Mouse (Mus musculus): Measurements from ENCODE around the gene Tnks2. TPM values are rescaled to one million over a fixed set of nuclear protein-coding genes. Genes with fewer than 3 reads are reported as not detected.

Gene Tnks2
- polyA plus RNA-seq, 1 experiment from 2014 or later, result 27.9 TPM

DNA sequence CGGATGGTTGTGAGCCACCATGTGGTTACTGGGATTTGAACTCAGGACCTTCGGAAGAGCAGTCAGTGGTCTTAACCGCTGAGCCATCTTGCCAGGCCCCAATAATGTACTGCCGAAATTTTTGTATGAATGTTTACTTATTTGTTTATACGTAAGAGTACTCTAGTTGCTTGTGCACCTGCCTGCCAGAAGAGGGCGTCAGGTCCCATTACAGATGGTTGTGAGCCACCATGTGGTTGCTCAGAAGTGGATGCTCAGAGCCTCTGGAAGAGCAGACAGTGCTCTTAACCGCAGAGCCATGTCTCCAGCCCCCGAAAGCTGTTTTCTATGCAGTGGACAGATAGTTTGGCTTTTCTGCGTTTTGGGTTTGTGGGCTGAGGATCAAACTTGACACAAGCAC, 63.7 kb downstream of the Tnks2 start:
- Histone ChIP-seq H3K27ac (no peak overlapping the region), H3K9ac (no peak overlapping the region), H3K36me3 (peaks cover 18% of the 10 kb centered on the region), H3K27me3 (no peaks in the 10 kb centered on the region), H3K4me2 (no peak overlapping the region), H3K9me3 (replicated peaks) (no peaks in the 10 kb centered on the region), H3K4me3 (no peak overlapping the region), H3K4me1 (replicated peaks) (no peaks in the 10 kb centered on the region)
- no peak for ATAC-seq (replicated peaks; ENCODE audit: insufficient number of reproducible peaks, insufficient read depth, low FRiP score, low read depth)
- WGBS, result 50% methylated on average over 9 of the region's 9 CpGs

DNA sequence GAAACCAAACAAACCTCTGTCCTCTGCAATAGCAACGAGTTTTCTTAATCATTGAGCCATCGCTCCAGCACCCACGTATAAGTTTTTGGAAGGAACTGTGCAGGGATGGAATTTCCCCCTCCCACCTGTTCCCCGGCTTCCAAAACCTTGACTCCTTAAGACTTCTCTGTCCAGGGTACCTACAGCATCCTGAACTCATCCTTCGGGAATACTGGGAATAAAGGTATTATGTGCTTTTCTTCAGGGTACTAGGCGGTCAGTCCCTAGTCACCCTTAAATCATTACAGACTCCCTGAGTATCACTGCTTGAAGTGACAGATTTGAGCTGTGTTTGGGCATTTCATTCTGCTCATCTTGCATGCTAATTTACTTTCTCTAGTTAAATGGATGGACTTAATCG, 69.3 kb downstream of the Tnks2 start:
- H3K9ac ChIP-seq, result peak overlapping the region; percentile 70; the same call in 1 of the 2 replicates
- 0 out of 2 replicates have a peak overlapping the region, but pooled peaks have one; percentile 61 for H3K4me3 ChIP-seq

DNA sequence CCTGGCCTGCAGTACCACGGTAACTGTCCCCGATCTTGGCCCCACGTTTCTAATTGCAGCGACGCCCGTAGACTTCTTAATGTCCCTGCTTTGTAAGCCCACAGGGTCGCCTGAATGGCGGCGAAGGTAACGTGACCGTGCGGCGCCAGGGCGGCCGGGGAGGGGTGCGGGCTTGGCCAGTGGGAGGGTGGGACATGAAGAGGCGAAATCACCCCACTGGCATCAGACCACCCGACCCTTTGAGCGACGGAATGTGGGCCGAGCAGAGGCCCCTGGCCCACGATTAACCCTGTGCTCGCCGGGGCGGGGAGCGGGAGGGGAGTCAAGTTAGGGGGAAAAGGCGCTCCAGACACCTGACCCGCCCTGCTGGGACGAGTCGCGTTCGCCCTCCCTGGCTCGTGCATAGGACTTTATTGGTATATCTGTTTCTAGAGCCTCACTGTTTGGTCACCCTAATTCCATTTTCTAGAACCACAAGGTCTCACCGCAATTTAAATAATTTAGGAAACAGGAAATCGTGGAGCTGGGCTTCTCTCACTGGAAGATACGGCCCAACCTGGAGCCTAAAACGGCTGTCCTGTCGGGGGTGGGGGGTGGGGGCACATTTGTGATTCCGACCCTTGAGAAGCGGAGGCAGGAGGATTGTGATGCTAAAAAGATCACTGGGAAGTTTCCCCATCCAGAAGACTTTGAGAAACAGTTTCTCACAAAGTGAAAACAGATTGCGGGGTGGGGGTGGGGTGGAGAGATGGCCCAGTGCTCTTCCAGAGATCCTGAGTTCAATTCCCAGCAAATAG, 70.4 kb downstream of the Tnks2 start:
- ATAC-seq (replicated peaks; ENCODE audit: insufficient number of reproducible peaks, insufficient read depth, low FRiP score, low read depth), result peak; percentile 83
- H3K4me2 ChIP-seq, result peak overlapping the region; percentile 85
- no peaks in the 10 kb centered on the region for H3K27me3 ChIP-seq
- peaks cover 6% of the 10 kb centered on the region for H3K4me1 ChIP-seq (replicated peaks)
- H3K9me3 ChIP-seq (replicated peaks), result no peaks in the 10 kb centered on the region
- 2% methylated on average over 41 of the region's 41 CpGs for WGBS
- peak overlapping the region; percentile 77 for H3K27ac ChIP-seq
- no peaks in the 10 kb centered on the region for H3K36me3 ChIP-seq
- peak overlapping the region; percentile 70 for H3K9ac ChIP-seq
- peak overlapping the region; percentile 61 for H3K4me3 ChIP-seq

More for the DNA sequence above, 69.3 kb downstream of the Tnks2 start:
- Histone ChIP-seq H3K36me3 (no peaks in the 10 kb centered on the region), H3K27me3 (no peaks in the 10 kb centered on the region), H3K27ac (no peak overlapping the region), H3K4me1 (replicated peaks) (peaks cover 6% of the 10 kb centered on the region), H3K4me2 (peak overlapping the region; percentile 85), H3K9me3 (replicated peaks) (no peaks in the 10 kb centered on the region)
- no peak for ATAC-seq (replicated peaks; ENCODE audit: insufficient number of reproducible peaks, insufficient read depth, low FRiP score, low read depth)
- WGBS, result 45% methylated on average over 7 of the region's 7 CpGs

DNA sequence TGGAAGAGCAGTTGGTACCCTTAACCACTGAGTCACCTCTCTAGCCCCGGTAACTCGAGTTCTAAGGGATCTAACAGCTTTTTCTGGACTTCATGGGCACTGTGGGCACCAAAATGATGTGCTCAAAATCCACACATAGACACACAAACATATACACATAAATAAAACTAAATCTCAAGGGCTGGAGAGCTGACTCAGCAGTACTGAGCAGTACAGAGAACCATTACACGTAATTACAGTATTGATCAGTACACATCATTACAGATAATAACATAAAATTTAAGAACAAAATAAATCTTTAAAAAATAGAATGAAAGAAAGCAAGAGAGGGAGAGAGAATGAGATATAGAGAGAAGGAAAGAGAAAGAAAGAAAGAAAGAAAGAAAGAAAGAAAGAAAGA, 75.1 kb downstream of the Tnks2 start:
- Histone ChIP-seq H3K36me3 (no peaks in the 10 kb centered on the region), H3K9ac (no peak overlapping the region), H3K9me3 (replicated peaks) (no peaks in the 10 kb centered on the region), H3K4me2 (no peak overlapping the region), H3K4me1 (replicated peaks) (peaks cover 8% of the 10 kb centered on the region; the same call in 1 of the 2 replicates), H3K27ac (no peak overlapping the region), H3K4me3 (no peak overlapping the region), H3K27me3 (no peaks in the 10 kb centered on the region)
- ATAC-seq (replicated peaks; ENCODE audit: insufficient number of reproducible peaks, insufficient read depth, low FRiP score, low read depth), result no peak
- WGBS, result 77% methylated on average over 3 of the region's 3 CpGs

DNA sequence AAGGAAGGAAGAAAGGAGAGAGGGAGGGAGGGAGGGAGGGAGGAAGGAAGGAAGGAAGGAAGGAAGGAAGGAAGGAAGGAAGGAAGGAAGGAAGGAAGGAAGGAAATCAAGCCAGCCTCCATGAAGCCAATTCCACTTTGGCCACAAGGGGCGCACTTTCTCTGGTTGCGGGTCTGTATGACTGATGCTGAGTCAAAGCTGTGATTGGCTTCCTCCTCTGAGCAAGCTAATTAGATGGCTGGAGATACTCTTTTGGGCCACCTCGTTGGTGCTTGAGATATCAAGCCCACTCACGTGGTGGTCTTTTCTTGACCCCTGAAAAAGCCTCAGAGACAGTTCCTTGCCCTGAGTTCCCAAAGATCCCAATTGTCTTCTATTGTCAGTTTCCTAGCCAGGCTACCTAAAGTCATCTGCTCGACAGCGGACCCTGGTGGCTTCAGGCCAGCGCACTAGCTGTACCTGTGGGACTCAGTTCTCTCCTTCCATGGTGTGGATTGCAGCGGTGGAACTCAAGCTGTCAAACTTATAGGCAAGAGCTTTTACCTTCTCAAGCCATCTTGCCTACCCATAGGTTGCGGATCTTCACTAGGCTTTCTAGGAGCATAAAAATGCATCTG, 75.8 kb downstream of the Tnks2 start:
- Histone ChIP-seq H3K4me2 (no peak overlapping the region), H3K4me1 (replicated peaks) (peaks cover 6% of the 10 kb centered on the region; the same call in 1 of the 2 replicates), H3K27ac (no peak overlapping the region), H3K36me3 (no peaks in the 10 kb centered on the region), H3K9me3 (replicated peaks) (no peaks in the 10 kb centered on the region), H3K9ac (no peak overlapping the region), H3K27me3 (no peaks in the 10 kb centered on the region), H3K4me3 (no peak overlapping the region)
- no peak for ATAC-seq (replicated peaks; ENCODE audit: insufficient number of reproducible peaks, insufficient read depth, low FRiP score, low read depth)
- WGBS, result 22% methylated on average over 9 of the region's 9 CpGs

DNA sequence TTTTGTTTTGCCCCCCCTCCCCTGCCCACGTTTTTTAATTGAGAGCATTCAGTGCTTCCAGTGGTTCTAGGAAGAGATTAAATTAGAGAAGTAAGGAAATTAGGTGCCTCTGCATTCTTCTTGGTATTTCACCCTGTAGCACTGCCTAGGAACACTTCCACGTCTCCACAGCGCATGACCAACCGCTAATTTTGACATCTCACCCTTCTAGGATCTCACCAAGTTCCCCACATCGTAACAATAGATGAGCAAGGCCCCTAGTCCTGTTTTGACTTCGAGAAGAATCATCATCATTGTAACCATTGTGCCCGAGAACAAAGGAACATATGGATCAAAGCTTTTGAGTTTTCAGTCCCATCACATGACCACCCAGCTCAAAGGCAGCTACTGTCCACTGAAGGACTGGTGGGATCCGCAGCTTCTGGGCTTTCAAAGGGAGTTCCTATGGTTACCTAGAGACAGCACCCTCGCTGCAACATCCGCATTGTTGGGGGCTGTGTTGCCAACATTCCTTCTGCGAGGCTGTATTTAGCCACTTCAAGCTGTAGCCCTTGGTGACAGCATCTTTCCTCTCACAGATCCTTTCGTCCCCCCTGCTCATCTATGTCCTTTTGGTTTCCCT, 76.5 kb downstream of the Tnks2 start:
- no peak overlapping the region for H3K9ac ChIP-seq
- ATAC-seq (replicated peaks; ENCODE audit: insufficient number of reproducible peaks, insufficient read depth, low FRiP score, low read depth), result no peak
- H3K9me3 ChIP-seq (replicated peaks), result no peaks in the 10 kb centered on the region
- H3K4me1 ChIP-seq (replicated peaks), result peaks cover 5% of the 10 kb centered on the region; the same call in 1 of the 2 replicates
- no peaks in the 10 kb centered on the region for H3K27me3 ChIP-seq
- WGBS, result 37% methylated on average over 12 of the region's 12 CpGs
- no peak overlapping the region for H3K4me2 ChIP-seq
- H3K36me3 ChIP-seq, result no peaks in the 10 kb centered on the region
- no peak overlapping the region for H3K27ac ChIP-seq
- H3K4me3 ChIP-seq, result no peak overlapping the region

DNA sequence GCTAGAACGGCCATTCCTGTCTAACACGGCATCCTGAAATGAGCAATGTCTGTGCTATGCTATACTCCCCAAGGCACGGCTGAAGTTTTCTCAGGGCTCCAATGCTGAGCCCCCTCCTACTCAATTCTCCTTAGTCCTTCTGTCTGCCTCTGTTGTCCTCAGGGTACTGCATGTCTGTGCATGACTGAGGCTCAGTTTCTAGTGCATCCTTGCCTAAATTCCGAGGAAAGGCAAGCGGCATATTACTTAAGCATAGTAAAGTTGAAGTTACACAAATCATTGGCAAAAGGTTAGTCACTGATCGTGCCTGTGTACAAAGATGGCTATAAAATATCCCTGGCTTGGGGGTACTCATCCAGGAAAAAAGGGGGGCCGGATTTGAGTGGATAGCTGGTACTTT, 79.0 kb downstream of the Tnks2 start:
- H3K9ac ChIP-seq, result no peak overlapping the region
- H3K9me3 ChIP-seq (replicated peaks), result no peaks in the 10 kb centered on the region
- H3K27me3 ChIP-seq, result no peaks in the 10 kb centered on the region
- peaks cover 7% of the 10 kb centered on the region; the same call in 1 of the 2 replicates for H3K4me1 ChIP-seq (replicated peaks)
- ATAC-seq (replicated peaks; ENCODE audit: insufficient number of reproducible peaks, insufficient read depth, low FRiP score, low read depth), result no peak
- H3K4me2 ChIP-seq, result no peak overlapping the region
- WGBS, result 79% methylated on average over 7 of the region's 7 CpGs
- no peak overlapping the region for H3K27ac ChIP-seq
- no peaks in the 10 kb centered on the region for H3K36me3 ChIP-seq
- H3K4me3 ChIP-seq, result no peak overlapping the region

DNA sequence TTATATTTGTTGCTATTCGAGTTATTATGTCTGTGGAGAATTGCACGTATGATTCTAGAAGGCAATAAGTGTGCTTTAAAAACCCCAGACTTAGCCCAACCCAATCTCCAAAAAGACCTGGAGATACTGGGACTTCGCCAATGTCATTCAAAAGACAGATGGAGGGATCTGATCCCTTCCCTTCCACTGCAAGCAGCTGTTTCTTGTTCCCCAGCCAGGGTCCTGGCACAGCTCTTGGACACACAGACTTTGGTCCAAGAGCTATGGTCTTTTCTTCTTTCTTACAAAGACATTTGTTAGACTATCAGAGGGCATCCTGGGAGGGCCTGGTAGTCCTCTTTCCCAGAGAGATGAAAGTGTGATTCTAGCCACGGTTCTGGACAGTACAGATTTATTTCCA, 82.2 kb downstream of the Tnks2 start:
- Histone ChIP-seq H3K4me1 (replicated peaks) (peaks cover 8% of the 10 kb centered on the region), H3K27me3 (no peaks in the 10 kb centered on the region), H3K27ac (no peak overlapping the region), H3K4me3 (no peak overlapping the region), H3K36me3 (no peaks in the 10 kb centered on the region), H3K9me3 (replicated peaks) (no peaks in the 10 kb centered on the region), H3K9ac (no peak overlapping the region), H3K4me2 (no peak overlapping the region)
- 82% methylated on average over 4 of the region's 4 CpGs for WGBS
- ATAC-seq (replicated peaks; ENCODE audit: insufficient number of reproducible peaks, insufficient read depth, low FRiP score, low read depth), result no peak

DNA sequence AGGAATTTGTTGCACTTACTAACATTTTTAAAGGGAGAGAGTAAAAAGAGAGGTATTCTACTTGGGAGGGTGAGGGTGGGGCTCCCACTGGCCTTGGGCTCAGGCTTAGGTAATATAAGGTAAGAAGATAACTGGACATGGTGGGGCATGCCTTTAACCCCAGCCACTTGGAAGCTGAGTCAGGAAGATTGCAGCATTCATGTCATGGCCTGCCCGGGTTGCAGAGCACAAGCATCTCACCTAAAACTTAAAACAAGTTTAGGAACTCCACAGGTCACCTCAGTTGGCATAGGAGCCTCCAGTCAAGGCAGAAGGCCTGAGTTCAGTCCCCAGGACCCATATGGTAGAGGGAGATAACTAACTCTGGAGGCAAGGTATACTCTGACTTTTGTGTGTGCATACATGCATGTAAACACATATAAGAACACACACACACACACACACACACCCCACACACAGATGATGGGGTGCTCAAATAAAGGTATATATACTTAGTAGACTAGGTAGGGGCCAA, 82.9 kb downstream of the Tnks2 start:
- H3K27me3 ChIP-seq, result no peaks in the 10 kb centered on the region
- H3K4me2 ChIP-seq, result no peak overlapping the region
- H3K9ac ChIP-seq, result no peak overlapping the region
- H3K4me1 ChIP-seq (replicated peaks), result peaks cover 8% of the 10 kb centered on the region
- H3K4me3 ChIP-seq, result no peak overlapping the region
- no peak for ATAC-seq (replicated peaks; ENCODE audit: insufficient number of reproducible peaks, insufficient read depth, low FRiP score, low read depth)
- H3K9me3 ChIP-seq (replicated peaks), result no peaks in the 10 kb centered on the region
- H3K36me3 ChIP-seq, result no peaks in the 10 kb centered on the region
- no peak overlapping the region for H3K27ac ChIP-seq
- WGBS, result 93% methylated on average over 1 of the region's 1 CpGs

DNA sequence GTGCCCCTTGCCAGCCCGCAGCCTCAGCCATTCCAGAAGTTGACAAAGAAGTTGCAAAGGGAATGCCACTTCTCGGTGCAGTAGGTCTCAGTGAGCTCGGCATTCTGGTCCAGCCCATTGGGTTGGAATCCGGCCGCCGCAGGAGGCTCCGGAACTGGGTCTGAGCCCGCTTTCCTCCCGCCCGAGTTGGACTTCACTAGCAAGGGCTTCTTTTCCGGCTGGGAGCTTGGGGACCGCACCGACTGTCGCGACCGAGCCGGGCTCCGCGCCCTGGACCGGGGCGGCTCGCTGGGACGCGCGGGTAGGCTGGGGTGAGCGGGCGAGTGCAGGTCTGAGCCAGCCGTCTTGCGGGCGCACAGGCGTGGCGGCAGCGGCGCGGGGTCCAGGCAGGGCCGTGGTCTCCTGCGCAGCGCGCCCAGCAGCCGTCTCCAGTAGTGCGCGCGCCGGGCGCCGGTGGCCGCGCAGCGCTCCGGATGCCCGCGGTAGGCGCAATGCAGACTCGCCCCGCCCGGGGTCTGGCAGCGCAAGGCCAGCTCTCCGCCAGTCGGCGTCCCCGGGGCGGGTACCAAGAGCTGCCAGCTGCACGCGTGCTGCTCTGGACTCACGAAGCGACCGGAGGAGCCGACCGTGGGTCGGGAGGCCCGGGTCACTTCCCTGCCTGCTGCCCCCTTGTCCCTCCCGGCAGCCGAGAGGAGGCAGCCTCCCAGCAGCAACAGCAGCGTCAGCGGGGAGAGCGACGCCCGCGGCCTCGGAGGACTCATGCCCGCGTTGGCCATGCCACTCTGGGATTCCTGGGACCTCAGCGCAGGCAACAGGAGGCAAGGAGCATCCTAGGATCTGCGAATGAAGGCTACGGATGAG, 84.6 kb downstream of the Tnks2 start:
- Histone ChIP-seq H3K9me3 (replicated peaks) (no peaks in the 10 kb centered on the region), H3K4me2 (peak overlapping the region; percentile 78), H3K27ac (peak overlapping the region; percentile 96), H3K4me3 (peak overlapping the region; percentile 86), H3K9ac (peak overlapping the region; percentile 88), H3K36me3 (no peaks in the 10 kb centered on the region), H3K27me3 (no peaks in the 10 kb centered on the region), H3K4me1 (replicated peaks) (peaks cover 8% of the 10 kb centered on the region)
- ATAC-seq (replicated peaks; ENCODE audit: insufficient number of reproducible peaks, insufficient read depth, low FRiP score, low read depth), result peak; percentile 92
- under 1% methylated on average over 69 of the region's 85 CpGs for WGBS

Data from heart, embryonic 15.5 days (tissue).